Mouse (Mus musculus) liver, postnatal 0 days (tissue): ENCODE measurements around the gene Bicc1. TPM values are rescaled to one million over a fixed set of nuclear protein-coding genes. Genes with fewer than 3 reads are reported as not detected.

ENCODE experiments used
- ATAC-seq: fragments of 200-750 bp; cut with Nextera tagmentation; 2 replicates; pipeline ENCODE4 v1.8.0; 2017; ENCODE audit warnings: mild to moderate bottlenecking, moderate library complexity
- DNase-seq: peaks from one replicate; pipeline ENCODE4 v3.0.0-alpha.2; 2016
- H3K27ac ChIP-seq: fragments of 300-500 bp; sonication (generic); 2 replicates; pipeline ENCODE4 v1.5.1; 2014; ENCODE audit warnings: antibody characterized with exemption, moderate library complexity, mild to moderate bottlenecking, low read depth
- H3K27me3 ChIP-seq: fragments of 300-500 bp; sonication (generic); 2 replicates; pipeline ENCODE4 v1.6.1; 2014; ENCODE audit warnings: low read length, control low read depth, mixed read lengths; ENCODE audit not compliant: insufficient read depth
- H3K36me3 ChIP-seq: fragments of 300-500 bp; sonication (generic); replicated peaks from 2 replicates; pipeline ENCODE4 v1.6.1; 2014; ENCODE audit warnings: mild to moderate bottlenecking, control low read depth, low read length, moderate library complexity, mixed read lengths; ENCODE audit not compliant: insufficient read depth
- H3K4me1 ChIP-seq: fragments of 300-500 bp; sonication (generic); 2 replicates; pipeline ENCODE4 v1.6.1; 2014; ENCODE audit warnings: antibody characterized with exemption, mild to moderate bottlenecking, control low read depth; ENCODE audit not compliant: insufficient read depth
- H3K4me2 ChIP-seq: fragments of 300-500 bp; sonication (generic); 2 replicates; pipeline ENCODE4 v1.6.1; 2014; ENCODE audit warnings: low read depth, mild to moderate bottlenecking, low read length, moderate library complexity, mixed read lengths
- H3K4me3 ChIP-seq: fragments of 300-500 bp; sonication (generic); 2 replicates; pipeline ENCODE4 v1.5.1; 2014; ENCODE audit warnings: low read depth, low read length
- H3K9ac ChIP-seq: fragments of 300-500 bp; sonication (generic); replicated peaks from 2 replicates; pipeline ENCODE4 v1.6.1; 2014; ENCODE audit warnings: mild to moderate bottlenecking, moderate library complexity
- H3K9me3 ChIP-seq: fragments of 300-500 bp; sonication (generic); 2 replicates; pipeline ENCODE4 v1.6.1; 2016; ENCODE audit warnings: mild to moderate bottlenecking, control low read depth, low read length, mixed read lengths
- CTCF ChIP-seq: sonication (generic); IDR thresholded peaks from 2 replicates; pipeline ENCODE4 v1.5.1; 2016; ENCODE audit warnings: antibody characterized with exemption, low read depth
- EP300 ChIP-seq: IDR thresholded peaks from 2 replicates; pipeline ENCODE4 v1.6.1; 2016; ENCODE audit warnings: antibody characterized with exemption, low read depth, mild to moderate bottlenecking
- WGBS: fragments of 180-500 bp; shearing (Covaris S2); extraction: QIAGEN DNeasy Blood & Tissue Kit; methylation state at CpG from one replicate; pipeline ENCODE4 v1.1.7; 2014; ENCODE audit not compliant: insufficient replicate concordance; 5-methylcytosine and 5-hydroxymethylcytosine counted together
- polyA plus RNA-seq: library from polyadenylated mRNA; unstranded; fragments of >200 nt; fragmentation: Nextera tagmentation; extraction: Ambion mirVana; gene quantifications from 2 replicates; pipeline ENCODE4 v1.2.1, GENCODE M21; 2015

Bicc1 gene
- polyA plus RNA-seq, 1 experiment from 2014 or later: 3.0 TPM

GRCm38 (mm10) chr10:70977141-70977540 lies 182.4 kb downstream of the Bicc1 start:
- Histone ChIP-seq H3K4me3 (no peak overlapping the region), H3K4me1 (no peaks in the 10 kb centered on the region; the same call in 1 of the 2 replicates), H3K9me3 (no peaks in the 10 kb centered on the region), H3K4me2 (no peak overlapping the region), H3K9ac (no peak overlapping the region), H3K27me3 (no peaks in the 10 kb centered on the region), H3K27ac (no peak overlapping the region), H3K36me3 (no peaks in the 10 kb centered on the region)
- DNase-seq (no peak), ATAC-seq (no peak)
- TF ChIP-seq EP300: no peak
- 68% methylated on average over 6 of the region's 6 CpGs for WGBS

GRCm38 (mm10) chr10:70976633-70977032 lies 182.9 kb downstream of the Bicc1 start:
- 60% methylated on average over 9 of the region's 9 CpGs for WGBS
- H3K4me1 ChIP-seq: no peaks in the 10 kb centered on the region; the same call in 1 of the 2 replicates
- H3K27me3 ChIP-seq: no peaks in the 10 kb centered on the region
- ATAC-seq (no peak), DNase-seq (no peak)
- H3K36me3 ChIP-seq: no peaks in the 10 kb centered on the region
- no peak overlapping the region for H3K27ac ChIP-seq
- no peak overlapping the region for H3K4me2 ChIP-seq
- H3K9ac ChIP-seq: no peak overlapping the region
- no peaks in the 10 kb centered on the region for H3K9me3 ChIP-seq
- H3K4me3 ChIP-seq: no peak overlapping the region
- TF ChIP-seq CTCF: no peak
- TF ChIP-seq EP300: no peak

- no peaks in the 10 kb centered on the region for H3K9me3 ChIP-seq
- H3K9ac ChIP-seq: no peak overlapping the region
- no peak for TF ChIP-seq EP300
- no peak for TF ChIP-seq CTCF
- H3K4me1 ChIP-seq: no peaks in the 10 kb centered on the region
- H3K4me2 ChIP-seq: no peak overlapping the region
- no peaks in the 10 kb centered on the region for H3K27me3 ChIP-seq
- 75% methylated on average over 11 of the region's 11 CpGs for WGBS
- H3K27ac ChIP-seq: no peak overlapping the region
- H3K4me3 ChIP-seq: no peak overlapping the region
- H3K36me3 ChIP-seq: no peaks in the 10 kb centered on the region
- ATAC-seq (no peak), DNase-seq (no peak)
These were observed 188.3 kb downstream of the Bicc1 start for GRCm38 (mm10) chr10:70971156-70971555.

- Histone ChIP-seq H3K4me1 (no peaks in the 10 kb centered on the region), H3K4me2 (no peak overlapping the region), H3K9ac (no peak overlapping the region), H3K9me3 (no peaks in the 10 kb centered on the region), H3K36me3 (no peaks in the 10 kb centered on the region), H3K27me3 (no peaks in the 10 kb centered on the region), H3K27ac (no peak overlapping the region), H3K4me3 (no peak overlapping the region)
- TF ChIP-seq EP300 (no peak), CTCF (no peak)
- 75% methylated on average over 13 of the region's 13 CpGs for WGBS
- DNase-seq (no peak), ATAC-seq (no peak)
These were observed 190.4 kb downstream of the Bicc1 start for GRCm38 (mm10) chr10:70968848-70969683.

GRCm38 (mm10) chr10:70966642-70967345 lies 192.7 kb downstream of the Bicc1 start:
- Histone ChIP-seq H3K9me3 (no peaks in the 10 kb centered on the region), H3K27me3 (no peaks in the 10 kb centered on the region), H3K4me3 (no peak overlapping the region), H3K9ac (no peak overlapping the region), H3K4me1 (no peaks in the 10 kb centered on the region), H3K27ac (no peak overlapping the region), H3K4me2 (no peak overlapping the region), H3K36me3 (no peaks in the 10 kb centered on the region)
- ATAC-seq (no peak), DNase-seq (no peak)
- 74% methylated on average over 16 of the region's 16 CpGs for WGBS
- TF ChIP-seq CTCF (no peak), EP300 (no peak)

GRCm38 (mm10) chr10:70964706-70965105 lies 194.8 kb downstream of the Bicc1 start:
- no peak for TF ChIP-seq CTCF
- no peak for TF ChIP-seq EP300
- H3K4me3 ChIP-seq: no peak overlapping the region
- DNase-seq (no peak), ATAC-seq (no peak)
- H3K9ac ChIP-seq: no peak overlapping the region
- H3K9me3 ChIP-seq: no peaks in the 10 kb centered on the region
- no peak overlapping the region for H3K4me2 ChIP-seq
- WGBS: 39% methylated on average over 8 of the region's 8 CpGs
- H3K4me1 ChIP-seq: no peaks in the 10 kb centered on the region
- H3K27me3 ChIP-seq: no peaks in the 10 kb centered on the region
- H3K36me3 ChIP-seq: no peaks in the 10 kb centered on the region
- H3K27ac ChIP-seq: no peak overlapping the region
